Mouse (Mus musculus) left cerebral cortex, adult 11 months (tissue): ENCODE results near the gene Tmem130.
A peak's percentile ranks its signal among the peaks of the same experiment; 100 is the strongest.
"Not testable (repeated sequence)": the region's sequence is repeated elsewhere in the genome, so short reads cannot be mapped to it uniquely, and the experiment has no call there.

Experiments
- DNase-seq: peaks from one replicate; pipeline ENCODE4 v3.0.0; 2022; ENCODE audit warnings: low spot score

Gene Tmem130

GRCm38 (mm10) chr5:144761161-144761868, at the start of gene Tmem130:
TSS of gene Tmem130 (minus strand) at chr5:144761818.
- peak; percentile 79 for DNase-seq

- DNase-seq, result no peak
Measured at GRCm38 (mm10) chr5:144806931-144807330, 45.3 kb upstream of the Tmem130 start.

- no peak for DNase-seq
Measured at GRCm38 (mm10) chr5:144804181-144804580, 42.6 kb upstream of the Tmem130 start.

GRCm38 (mm10) chr5:144803066-144803465, 41.4 kb upstream of the Tmem130 start:
- DNase-seq, result no peak

- DNase-seq, result no peak
Measured at GRCm38 (mm10) chr5:144797116-144797515, 35.5 kb upstream of the Tmem130 start.

GRCm38 (mm10) chr5:144794687-144795086, 33.1 kb upstream of the Tmem130 start:
- DNase-seq, result no peak

- no peak for DNase-seq
Measured at GRCm38 (mm10) chr5:144793374-144793773, 31.8 kb upstream of the Tmem130 start.

GRCm38 (mm10) chr5:144786464-144786863, 24.8 kb upstream of the Tmem130 start:
- no peak for DNase-seq

GRCm38 (mm10) chr5:144780654-144781053, 19.0 kb upstream of the Tmem130 start:
- no peak for DNase-seq

GRCm38 (mm10) chr5:144773231-144773630, 11.6 kb upstream of the Tmem130 start:
- no peak for DNase-seq

- no peak for DNase-seq
Measured at GRCm38 (mm10) chr5:144769067-144769482, 7.5 kb upstream of the Tmem130 start.

GRCm38 (mm10) chr5:144767911-144768841, 6.6 kb upstream of the Tmem130 start:
- peak; percentile 82 for DNase-seq

- DNase-seq, result not testable (repeated sequence)
Measured at GRCm38 (mm10) chr5:144767106-144767798, 5.6 kb upstream of the Tmem130 start, which contains the start of gene Trrap. TSS of gene Trrap (plus strand) at chr5:144767732.

GRCm38 (mm10) chr5:144766646-144767045, 5.0 kb upstream of the Tmem130 start:
- DNase-seq, result no peak

GRCm38 (mm10) chr5:144766026-144766425, 4.4 kb upstream of the Tmem130 start:
- no peak for DNase-seq

GRCm38 (mm10) chr5:144758422-144758821, 3.2 kb downstream of the Tmem130 start:
- peak; percentile 53 for DNase-seq

- DNase-seq, result no peak
Measured at GRCm38 (mm10) chr5:144757402-144757801, 4.2 kb downstream of the Tmem130 start.

GRCm38 (mm10) chr5:144755191-144755590, 6.4 kb downstream of the Tmem130 start:
- no peak for DNase-seq

- DNase-seq, result peak; percentile 82
Measured at GRCm38 (mm10) chr5:144753041-144753440, 8.6 kb downstream of the Tmem130 start.

- no peak for DNase-seq
Measured at GRCm38 (mm10) chr5:144752432-144752831, 9.2 kb downstream of the Tmem130 start.

- no peak for DNase-seq
Measured at GRCm38 (mm10) chr5:144737101-144737500, 24.5 kb downstream of the Tmem130 start.

- DNase-seq, result peak; percentile 46
Measured at GRCm38 (mm10) chr5:144734949-144735348, 26.7 kb downstream of the Tmem130 start.
